Mouse (Mus musculus) hindbrain, embryonic 12.5 days (tissue): ENCODE results near the gene Apon. TPM values are rescaled to one million over a fixed set of nuclear protein-coding genes. Genes with fewer than 3 reads are reported as not detected.
"Not testable (repeated sequence)": the region's sequence is repeated elsewhere in the genome, so short reads cannot be mapped to it uniquely, and the experiment has no call there.

Source experiments
- ATAC-seq: fragments of 200-750 bp; cut with Nextera tagmentation; 2 replicates; pipeline ENCODE4 v1.8.0; 2017; ENCODE audit warnings: moderate TSS enrichment; ENCODE audit not compliant: low FRiP score
- H3K27ac ChIP-seq: fragments of 300-500 bp; sonication (generic); 2 replicates; pipeline ENCODE4 v1.5.1; 2016; ENCODE audit warnings: mild to moderate bottlenecking
- H3K27me3 ChIP-seq: fragments of 300-500 bp; sonication (generic); 2 replicates; pipeline ENCODE4 v1.6.1; 2016; ENCODE audit warnings: mild to moderate bottlenecking
- H3K36me3 ChIP-seq: fragments of 300-500 bp; sonication (generic); 2 replicates; pipeline ENCODE4 v1.6.1; 2016; ENCODE audit warnings: mild to moderate bottlenecking
- H3K4me1 ChIP-seq: fragments of 300-500 bp; sonication (generic); 2 replicates; pipeline ENCODE4 v1.6.1; 2016
- H3K4me2 ChIP-seq: fragments of 300-500 bp; sonication (generic); replicated peaks from 2 replicates; pipeline ENCODE4 v1.6.1; 2016; ENCODE audit warnings: mild to moderate bottlenecking
- H3K4me3 ChIP-seq: fragments of 300-500 bp; sonication (generic); 2 replicates; pipeline ENCODE4 v1.5.1; 2016; ENCODE audit warnings: mild to moderate bottlenecking
- H3K9ac ChIP-seq: fragments of 300-500 bp; sonication (generic); 2 replicates; pipeline ENCODE4 v1.6.1; 2016; ENCODE audit warnings: mild to moderate bottlenecking, moderate library complexity
- H3K9me3 ChIP-seq: fragments of 300-500 bp; sonication (generic); replicated peaks from 2 replicates; pipeline ENCODE4 v1.6.1; 2016; ENCODE audit warnings: mild to moderate bottlenecking
- WGBS: fragments of 180-500 bp; shearing (Covaris S2); methylation state at CpG from one replicate; pipeline ENCODE4 v1.1.7; 2016; 5-methylcytosine and 5-hydroxymethylcytosine counted together
- polyA plus RNA-seq: library from polyadenylated mRNA; unstranded; fragments of >200 nt; fragmentation: Nextera tagmentation; extraction: Ambion mirVana; gene quantifications from 2 replicates; pipeline ENCODE4 v1.2.1, GENCODE M21; 2016

Apon gene
- polyA plus RNA-seq, 1 experiment from 2014 or later = 0.40 TPM

DNA sequence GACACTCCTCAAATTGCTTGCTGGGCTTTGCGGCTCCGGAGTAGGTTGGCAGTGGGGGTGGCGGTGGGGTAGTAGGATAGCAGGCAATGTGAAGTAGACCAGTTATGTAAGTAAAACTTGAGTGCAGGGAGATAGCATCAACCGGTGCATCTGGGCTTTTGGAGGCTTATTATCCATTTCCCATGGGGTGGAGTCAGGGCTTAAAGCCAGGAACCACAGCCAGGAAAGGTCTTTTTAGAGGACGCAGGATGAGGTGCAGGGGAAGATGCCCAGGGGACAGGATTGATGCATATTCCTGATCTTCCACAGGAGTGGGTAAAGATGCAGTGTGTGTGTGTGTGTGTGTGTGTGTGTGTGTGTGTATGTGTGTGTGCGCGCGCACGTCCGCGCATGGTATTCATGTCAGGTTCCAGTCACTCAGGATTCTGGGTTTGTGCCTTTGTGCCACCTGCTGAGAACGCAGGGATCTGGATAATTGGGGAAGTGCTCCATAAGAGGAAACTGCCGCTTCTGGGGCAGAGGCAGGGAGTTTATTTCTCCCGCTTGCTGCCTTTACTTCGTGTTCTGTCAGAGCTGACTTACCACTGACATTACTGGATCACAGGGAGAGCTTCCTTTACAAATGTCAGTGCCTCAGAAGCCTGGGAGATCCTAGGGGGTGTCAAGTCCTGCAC lies 16.0 kb upstream of the Apon start:
- Histone ChIP-seq H3K36me3 (peaks cover 31% of the 10 kb centered on the region), H3K27ac (no peak overlapping the region)
- no peak for ATAC-seq

DNA sequence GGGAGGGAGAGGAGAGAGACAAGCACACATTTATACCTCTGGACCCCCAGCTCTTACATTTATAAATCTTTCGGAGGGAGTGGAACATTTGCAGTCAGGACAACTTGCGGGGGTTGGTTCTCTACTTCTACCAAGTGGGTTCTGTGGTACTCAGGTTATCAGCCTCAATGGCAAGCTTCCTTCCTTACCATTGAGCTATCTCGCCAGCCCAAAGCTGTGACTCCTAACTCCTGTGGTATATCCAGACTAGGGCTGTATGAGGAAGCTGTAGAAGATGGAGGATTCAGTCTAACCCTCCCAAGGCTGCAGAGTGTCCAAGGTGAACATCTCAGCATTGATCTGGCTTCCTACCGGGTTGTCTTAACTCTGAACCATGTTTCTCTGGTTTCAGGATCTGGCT lies 14.8 kb upstream of the Apon start:
- Histone ChIP-seq H3K27ac (no peak overlapping the region), H3K4me3 (no peak overlapping the region), H3K9me3 (no peaks in the 10 kb centered on the region), H3K4me2 (no peak overlapping the region), H3K27me3 (no peaks in the 10 kb centered on the region), H3K4me1 (peaks cover 6% of the 10 kb centered on the region), H3K9ac (no peak overlapping the region), H3K36me3 (peaks cover 41% of the 10 kb centered on the region)
- no peak for ATAC-seq
- 92% methylated on average over 4 of the region's 4 CpGs for WGBS

More for the DNA sequence above, 16.0 kb upstream of the Apon start:
- no peak overlapping the region for H3K9ac ChIP-seq
- peaks cover 7% of the 10 kb centered on the region for H3K4me1 ChIP-seq
- H3K9me3 ChIP-seq = no peaks in the 10 kb centered on the region
- no peak overlapping the region for H3K4me3 ChIP-seq
- no peak overlapping the region for H3K4me2 ChIP-seq
- H3K27me3 ChIP-seq = no peaks in the 10 kb centered on the region
- WGBS = 85% methylated on average over 15 of the region's 15 CpGs

DNA sequence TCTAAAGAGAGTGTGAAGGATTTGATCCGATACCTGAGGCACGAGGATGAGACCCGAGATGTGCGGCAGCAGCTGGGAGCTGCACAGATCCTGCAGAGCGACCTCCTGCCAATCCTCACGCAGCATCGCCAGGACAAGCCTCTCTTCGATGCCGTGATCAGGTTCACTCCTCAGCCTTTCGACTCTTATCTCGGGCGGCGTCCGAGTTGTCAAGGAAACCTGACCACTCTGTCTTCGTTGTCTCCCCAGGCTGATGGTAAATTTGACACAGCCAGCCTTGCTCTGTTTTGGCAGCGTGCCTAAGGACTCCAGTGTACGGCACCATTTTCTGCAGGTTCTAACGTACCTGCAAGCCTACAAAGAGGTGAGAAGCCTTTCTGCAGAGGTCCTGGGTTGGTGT lies 13.8 kb upstream of the Apon start:
- no peak for ATAC-seq
- no peak overlapping the region for H3K9ac ChIP-seq
- no peaks in the 10 kb centered on the region for H3K27me3 ChIP-seq
- WGBS = 92% methylated on average over 18 of the region's 18 CpGs
- no peak overlapping the region for H3K27ac ChIP-seq
- no peak overlapping the region for H3K4me2 ChIP-seq
- peaks cover 51% of the 10 kb centered on the region for H3K36me3 ChIP-seq
- H3K4me3 ChIP-seq = no peak overlapping the region
- no peaks in the 10 kb centered on the region for H3K9me3 ChIP-seq
- H3K4me1 ChIP-seq = peaks cover 6% of the 10 kb centered on the region

DNA sequence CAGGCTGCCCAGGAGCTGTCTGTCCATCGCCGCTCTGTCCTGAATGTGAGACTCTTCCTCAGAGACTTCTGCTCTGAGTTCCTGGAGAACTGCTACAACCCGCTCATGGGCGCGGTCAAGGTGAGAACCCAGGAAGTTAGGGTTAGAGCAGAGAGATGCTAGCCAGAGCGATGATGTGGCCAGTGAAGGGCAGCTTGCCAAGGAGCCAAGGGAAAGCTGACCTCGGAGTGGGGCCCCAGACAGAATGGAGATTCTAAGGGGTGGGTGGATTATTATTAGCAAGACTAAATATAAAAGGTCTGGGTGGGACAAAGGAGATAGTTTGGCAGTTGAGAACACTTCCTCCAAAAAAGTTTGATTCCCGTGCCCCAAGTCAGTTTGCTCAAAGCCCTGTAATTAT lies 10.6 kb upstream of the Apon start:
- no peak overlapping the region for H3K4me3 ChIP-seq
- WGBS = 97% methylated on average over 8 of the region's 8 CpGs
- H3K4me1 ChIP-seq = no peaks in the 10 kb centered on the region; the same call in 1 of the 2 replicates
- H3K27me3 ChIP-seq = no peaks in the 10 kb centered on the region
- H3K9me3 ChIP-seq = no peaks in the 10 kb centered on the region
- no peak overlapping the region for H3K27ac ChIP-seq
- peaks cover 80% of the 10 kb centered on the region for H3K36me3 ChIP-seq
- no peak overlapping the region for H3K4me2 ChIP-seq
- no peak overlapping the region for H3K9ac ChIP-seq
- ATAC-seq = no peak

DNA sequence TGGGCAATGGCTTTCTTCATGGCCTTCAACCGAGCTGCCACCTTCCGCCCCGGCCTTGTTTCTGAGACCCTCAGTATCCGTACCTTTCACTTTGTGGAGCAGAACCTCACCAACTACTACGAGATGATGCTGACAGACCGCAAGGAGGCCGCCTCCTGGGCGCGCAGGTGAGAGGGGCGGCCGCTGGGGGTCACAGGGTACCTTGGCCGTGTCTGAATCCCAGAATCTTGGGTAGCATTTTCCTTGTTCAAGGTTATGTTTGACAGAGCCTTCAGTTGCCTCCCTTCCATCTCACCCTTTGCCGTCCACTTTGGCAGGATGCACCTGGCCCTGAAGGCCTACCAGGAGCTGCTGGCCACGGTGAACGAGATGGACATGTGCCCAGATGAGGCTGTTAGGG lies 9.8 kb upstream of the Apon start:
- Histone ChIP-seq H3K27me3 (no peaks in the 10 kb centered on the region), H3K4me2 (no peak overlapping the region), H3K4me3 (no peak overlapping the region), H3K9ac (no peak overlapping the region), H3K4me1 (no peaks in the 10 kb centered on the region), H3K27ac (no peak overlapping the region), H3K36me3 (peaks cover 88% of the 10 kb centered on the region), H3K9me3 (no peaks in the 10 kb centered on the region)
- WGBS = 96% methylated on average over 15 of the region's 15 CpGs
- ATAC-seq = no peak

DNA sequence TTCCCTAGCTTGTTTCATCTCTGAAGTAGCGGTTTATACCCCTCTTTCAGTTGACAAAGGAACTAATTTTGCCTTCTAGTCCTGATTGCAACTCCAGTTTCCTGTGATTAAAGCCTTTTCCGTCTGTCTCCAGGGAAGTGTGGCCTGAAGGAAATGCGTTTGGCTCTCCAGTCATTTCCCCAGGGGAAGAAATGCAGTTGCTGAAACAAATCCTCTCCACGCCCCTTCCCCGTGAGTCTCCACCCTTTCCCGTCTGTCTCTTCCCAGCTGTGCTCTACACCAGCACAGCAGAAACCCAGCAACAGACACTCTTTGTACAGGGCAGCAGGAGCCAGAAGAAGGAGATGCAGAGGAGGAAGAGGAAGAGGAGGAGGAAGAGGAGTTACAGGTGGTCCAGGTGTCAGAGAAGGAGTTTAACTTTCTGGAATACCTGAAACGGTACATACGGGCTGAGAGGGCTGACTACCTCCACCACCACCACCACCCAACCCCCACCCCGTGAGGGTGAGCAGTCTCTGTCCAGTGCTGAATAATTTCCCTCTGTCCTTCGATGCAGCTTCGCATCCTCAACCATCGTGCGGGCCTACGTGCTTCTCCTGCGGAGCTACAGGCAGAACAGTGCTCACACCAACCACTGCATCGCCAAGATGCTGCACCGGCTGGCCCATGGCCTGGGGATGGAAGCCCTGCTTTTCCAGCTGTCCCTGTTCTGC lies 6.7 kb upstream of the Apon start:
- H3K27me3 ChIP-seq = no peaks in the 10 kb centered on the region
- H3K4me2 ChIP-seq = no peak overlapping the region
- peaks cover 96% of the 10 kb centered on the region for H3K36me3 ChIP-seq
- no peak overlapping the region; the same call in 1 of the 2 replicates for H3K27ac ChIP-seq
- H3K4me1 ChIP-seq = no peaks in the 10 kb centered on the region
- ATAC-seq = no peak
- H3K4me3 ChIP-seq = no peak overlapping the region; the same call in 1 of the 2 replicates
- H3K9me3 ChIP-seq = no peaks in the 10 kb centered on the region
- H3K9ac ChIP-seq = no peak overlapping the region
- 81% methylated on average over 17 of the region's 17 CpGs for WGBS

DNA sequence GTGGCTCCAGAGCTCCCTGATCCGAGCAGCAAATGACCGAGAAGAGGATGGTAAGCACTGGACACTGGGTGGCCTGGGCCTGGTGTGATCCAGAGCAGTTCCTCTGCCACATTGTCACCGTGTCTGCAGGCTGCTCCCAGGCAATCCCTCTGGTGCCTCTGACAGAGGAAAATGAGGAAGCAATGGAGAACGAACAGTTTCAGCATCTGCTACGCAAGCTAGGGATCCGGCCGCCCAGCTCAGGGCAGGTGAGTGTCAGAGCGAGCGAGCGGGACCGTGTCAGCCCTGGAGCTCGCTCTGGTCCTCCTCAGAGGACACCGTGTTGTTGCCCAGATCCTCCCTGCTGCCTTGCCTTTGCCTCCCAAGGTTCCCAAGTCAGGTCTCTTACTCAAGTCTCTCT lies 3.3 kb upstream of the Apon start:
- 97% methylated on average over 13 of the region's 13 CpGs for WGBS
- Histone ChIP-seq H3K36me3 (peaks cover 76% of the 10 kb centered on the region), H3K4me3 (no peak overlapping the region), H3K9me3 (no peaks in the 10 kb centered on the region), H3K27ac (no peak overlapping the region), H3K27me3 (no peaks in the 10 kb centered on the region), H3K4me2 (no peak overlapping the region), H3K4me1 (no peaks in the 10 kb centered on the region), H3K9ac (no peak overlapping the region)
- ATAC-seq = no peak

DNA sequence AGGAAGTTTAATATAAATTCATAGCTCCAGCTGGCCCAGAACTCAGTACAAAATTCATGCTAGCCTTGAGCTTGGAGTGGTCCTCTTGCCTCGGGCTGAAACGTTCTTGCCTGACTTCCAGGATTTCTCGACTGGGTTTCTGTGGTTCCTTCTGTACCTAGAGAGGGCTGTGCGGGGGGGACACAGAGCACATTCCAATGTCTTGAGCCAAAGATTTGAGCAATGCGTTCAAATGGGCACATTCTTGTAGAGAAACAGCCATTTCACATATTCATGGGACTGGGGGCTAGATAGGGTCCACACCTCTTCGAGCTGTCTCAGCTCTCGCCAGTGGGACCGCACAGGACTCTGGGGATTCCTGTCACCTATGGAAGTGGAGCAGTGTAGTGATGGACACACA lies 2.0 kb downstream of the Apon start:
- no peak overlapping the region for H3K9ac ChIP-seq
- no peak for ATAC-seq
- WGBS = 91% methylated on average over 8 of the region's 8 CpGs
- no peak overlapping the region for H3K27ac ChIP-seq
- peaks cover 24% of the 10 kb centered on the region for H3K36me3 ChIP-seq
- H3K9me3 ChIP-seq = no peaks in the 10 kb centered on the region
- H3K4me2 ChIP-seq = no peak overlapping the region
- no peaks in the 10 kb centered on the region for H3K27me3 ChIP-seq
- H3K4me3 ChIP-seq = no peak overlapping the region
- H3K4me1 ChIP-seq = no peaks in the 10 kb centered on the region

DNA sequence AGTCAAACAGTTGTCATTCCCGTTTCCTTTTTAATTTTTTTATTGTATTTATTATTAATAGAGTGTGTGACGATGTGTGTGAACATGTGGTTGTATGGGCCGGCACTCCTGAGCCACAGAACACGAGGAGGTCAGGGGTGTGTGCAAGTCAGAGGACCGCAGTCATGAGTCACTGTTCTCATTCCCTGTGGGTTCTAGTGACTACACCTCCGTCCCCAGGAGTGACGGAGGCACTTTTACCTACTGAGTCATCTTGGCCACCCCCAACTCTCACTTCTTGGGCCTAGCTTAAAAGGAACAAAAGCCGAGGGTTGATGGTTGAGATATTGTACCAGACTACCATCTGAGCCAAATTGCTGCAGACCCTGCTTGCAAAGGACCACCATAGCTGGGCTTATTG lies 2.4 kb downstream of the Apon start:
- no peak for ATAC-seq
- no peak overlapping the region for H3K4me2 ChIP-seq
- H3K27ac ChIP-seq = no peak overlapping the region
- no peaks in the 10 kb centered on the region for H3K9me3 ChIP-seq
- H3K27me3 ChIP-seq = no peaks in the 10 kb centered on the region
- no peaks in the 10 kb centered on the region for H3K4me1 ChIP-seq
- peaks cover 20% of the 10 kb centered on the region for H3K36me3 ChIP-seq
- H3K9ac ChIP-seq = no peak overlapping the region
- WGBS = 91% methylated on average over 8 of the region's 8 CpGs
- H3K4me3 ChIP-seq = no peak overlapping the region

DNA sequence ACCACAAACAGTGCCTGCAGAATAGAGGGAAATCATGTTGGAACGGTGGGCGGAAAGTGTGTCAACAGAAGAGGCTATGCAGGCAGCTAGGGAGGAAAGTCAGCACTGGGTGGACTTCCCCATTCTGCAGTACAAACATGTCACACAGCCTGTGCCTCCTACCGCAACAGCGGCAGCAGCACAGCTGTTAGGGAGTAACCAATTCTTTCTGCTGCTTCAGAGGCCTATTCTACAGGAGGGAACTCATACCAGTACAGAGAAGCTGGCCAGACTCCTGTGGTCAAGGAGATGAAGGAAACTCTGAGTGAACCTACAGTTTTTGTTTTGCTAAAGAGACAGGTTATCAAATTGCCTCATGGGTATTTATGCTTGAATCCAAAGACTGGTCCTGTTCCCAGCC lies 5.1 kb downstream of the Apon start:
- Histone ChIP-seq H3K4me2 (no peak overlapping the region), H3K9ac (no peak overlapping the region), H3K27me3 (no peaks in the 10 kb centered on the region), H3K9me3 (no peaks in the 10 kb centered on the region), H3K27ac (no peak overlapping the region), H3K36me3 (no peaks in the 10 kb centered on the region), H3K4me1 (no peaks in the 10 kb centered on the region), H3K4me3 (no peak overlapping the region)
- ATAC-seq = no peak
- WGBS = 86% methylated on average over 4 of the region's 4 CpGs

DNA sequence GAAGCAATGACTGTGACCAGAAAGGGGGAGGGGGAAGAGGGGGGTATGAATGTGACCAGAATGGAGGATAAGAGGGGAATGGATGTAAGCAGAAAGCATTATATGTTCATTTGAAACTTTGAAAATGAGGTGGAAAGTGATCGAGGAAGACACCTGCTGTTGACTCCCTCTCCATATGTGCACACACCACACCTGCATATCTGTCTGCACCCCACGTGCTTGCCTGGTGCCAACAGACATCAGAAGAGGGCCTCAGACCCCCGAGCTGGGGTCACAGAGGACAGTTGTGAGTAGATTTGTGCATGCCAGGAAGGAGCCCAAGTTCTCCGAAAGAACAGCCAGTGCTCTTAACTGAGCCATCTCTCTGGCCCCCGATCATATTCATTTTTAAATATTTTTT lies 6.0 kb downstream of the Apon start:
- Histone ChIP-seq H3K4me3 (no peak overlapping the region), H3K4me1 (no peaks in the 10 kb centered on the region), H3K36me3 (no peaks in the 10 kb centered on the region), H3K4me2 (no peak overlapping the region), H3K9me3 (no peaks in the 10 kb centered on the region), H3K9ac (no peak overlapping the region), H3K27ac (no peak overlapping the region), H3K27me3 (no peaks in the 10 kb centered on the region)
- no peak for ATAC-seq
- WGBS = 85% methylated on average over 5 of the region's 5 CpGs

DNA sequence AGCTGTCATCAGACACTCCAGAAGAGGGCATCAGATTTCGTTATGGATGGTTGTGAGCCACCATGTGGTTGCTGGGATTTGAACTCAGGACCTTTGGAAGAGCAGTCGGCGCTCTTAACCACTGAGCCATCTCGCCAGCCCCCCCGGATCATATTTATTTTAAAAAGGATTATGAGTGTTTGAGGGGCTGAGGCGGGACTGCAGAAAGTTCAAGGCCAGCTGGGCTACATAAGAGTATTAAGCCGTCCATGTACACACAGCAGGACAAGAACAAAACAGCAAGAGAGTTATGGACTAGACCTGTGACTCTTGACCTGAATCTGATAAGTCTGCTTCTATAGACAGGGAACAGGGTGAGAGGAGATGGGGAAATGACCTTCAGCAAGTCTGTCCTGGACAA lies 6.5 kb downstream of the Apon start:
- not testable (repeated sequence) for H3K4me3 ChIP-seq, ATAC-seq, H3K36me3 ChIP-seq, H3K27me3 ChIP-seq, H3K4me1 ChIP-seq, H3K27ac ChIP-seq, H3K9me3 ChIP-seq, H3K9ac ChIP-seq, H3K4me2 ChIP-seq
- 88% methylated on average over 7 of the region's 7 CpGs for WGBS

DNA sequence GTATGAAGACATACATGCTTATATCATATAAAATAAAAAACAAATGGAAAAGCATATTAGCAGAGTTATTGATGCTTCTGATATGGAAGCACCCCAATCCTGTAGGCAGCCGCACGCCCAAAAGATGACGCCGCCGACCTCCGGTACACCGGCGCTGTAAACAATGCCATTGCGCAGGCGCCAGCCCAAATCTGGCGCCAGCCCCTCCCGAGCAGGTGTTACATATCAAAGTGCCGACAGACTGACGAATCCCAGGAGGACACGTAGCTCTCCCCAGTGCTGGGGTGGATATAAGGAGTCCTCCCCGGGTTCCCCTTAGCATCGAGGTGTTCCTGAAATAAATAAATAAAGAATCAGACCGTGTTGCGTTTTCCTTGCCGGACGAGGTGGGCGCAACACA lies 8.4 kb downstream of the Apon start:
- Histone ChIP-seq H3K27ac (no peak overlapping the region), H3K9me3 (no peaks in the 10 kb centered on the region), H3K27me3 (no peaks in the 10 kb centered on the region), H3K36me3 (no peaks in the 10 kb centered on the region), H3K9ac (no peak overlapping the region), H3K4me3 (no peak overlapping the region), H3K4me1 (no peaks in the 10 kb centered on the region), H3K4me2 (no peak overlapping the region)
- ATAC-seq = no peak
- 80% methylated on average over 22 of the region's 22 CpGs for WGBS
